Mouse (Mus musculus) left cerebral cortex, adult 11 months (tissue): ENCODE data around the gene Sec14l3.
"Not testable (repeated sequence)": the region's sequence is repeated elsewhere in the genome, so short reads cannot be mapped to it uniquely, and the experiment has no call there.

ENCODE experiments used
- DNase-seq: peaks from one replicate; pipeline ENCODE4 v3.0.0; 2022; ENCODE audit warnings: low spot score

Sec14l3 gene

DNA sequence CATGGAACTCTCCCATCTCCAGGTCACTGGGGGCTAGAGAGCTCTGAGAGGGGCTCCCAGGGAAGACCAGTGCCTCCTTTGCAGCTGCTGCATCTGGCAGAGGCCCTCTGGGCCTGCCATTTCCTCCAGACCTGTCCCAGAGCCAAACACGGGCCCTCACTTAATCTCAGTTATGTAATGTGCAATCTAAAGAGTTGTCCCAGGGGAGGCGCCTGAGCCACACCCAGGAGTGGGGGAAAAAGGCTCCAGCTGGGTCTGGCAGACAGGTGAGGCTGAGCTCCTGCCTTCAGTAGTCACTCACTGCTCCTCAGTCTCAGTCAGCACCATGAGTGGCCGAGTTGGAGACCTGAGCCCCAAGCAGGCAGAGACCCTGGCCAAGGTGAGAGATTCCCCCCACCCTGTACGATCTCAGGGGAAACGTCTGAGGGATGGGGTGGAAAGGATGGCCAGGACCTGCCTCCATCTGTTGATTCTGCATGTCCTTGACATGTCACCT, at the start of gene Sec14l3:
Gene Sec14l3 (plus strand): TSS at position 215 of the 496 bp plus-strand sequence.
- no peak for DNase-seq

GRCm38 (mm10) chr11:4015796-4016195, 48.8 kb upstream of the Sec14l3 start:
- not testable (repeated sequence) for DNase-seq

- not testable (repeated sequence) for DNase-seq
These were observed 42.5 kb upstream of the Sec14l3 start for GRCm38 (mm10) chr11:4022111-4022510.

DNA sequence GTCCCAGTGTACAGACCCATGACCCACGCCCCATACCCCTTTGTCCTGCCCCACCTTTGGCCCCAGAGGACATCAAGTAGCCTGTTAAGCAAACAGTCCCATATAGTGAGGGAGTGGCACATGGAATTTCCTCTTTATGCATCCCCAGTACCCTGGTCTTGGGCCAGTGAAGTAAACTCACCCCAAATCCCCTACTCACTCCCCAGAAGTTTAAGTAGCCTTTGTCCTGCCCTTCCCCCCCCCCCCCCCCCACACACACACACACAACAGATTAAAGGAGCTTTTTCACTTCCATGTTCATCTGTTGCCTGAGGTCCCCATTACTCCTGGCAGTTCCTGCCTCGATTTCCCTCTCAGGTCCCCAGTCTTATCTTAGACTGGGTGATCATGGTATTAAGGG, 41.3 kb upstream of the Sec14l3 start:
- DNase-seq = no peak

GRCm38 (mm10) chr11:4027066-4027465, 37.6 kb upstream of the Sec14l3 start:
- no peak for DNase-seq

- DNase-seq = peak; percentile 9
These were observed 36.9 kb upstream of the Sec14l3 start for GRCm38 (mm10) chr11:4027561-4028334.

DNA sequence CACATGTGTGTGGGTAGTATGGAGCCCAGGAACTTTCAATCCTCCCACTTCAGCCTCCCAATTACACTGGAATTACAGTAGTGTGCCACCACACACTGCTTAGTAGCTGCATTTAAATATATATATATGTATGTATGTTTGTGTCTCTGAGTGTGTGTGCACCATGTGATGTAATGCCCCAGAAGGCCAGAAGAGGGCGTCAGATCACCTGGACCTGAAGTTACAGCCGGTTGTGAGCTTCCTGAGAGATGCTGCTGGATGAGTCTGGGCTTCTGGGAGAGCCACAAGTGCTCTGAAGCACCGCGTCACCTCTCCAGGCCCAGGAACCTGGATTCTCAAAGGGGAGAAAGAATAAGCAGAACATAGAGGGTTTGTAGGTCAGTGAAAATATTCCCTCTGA, 35.3 kb upstream of the Sec14l3 start:
- no peak for DNase-seq

- no peak for DNase-seq
These were observed 33.3 kb upstream of the Sec14l3 start, which contains the start of gene Sec14l4 for GRCm38 (mm10) chr11:4031126-4031941. Sec14l4 (plus strand) TSS chr11:4031462.

- no peak for DNase-seq
These were observed 32.7 kb upstream of the Sec14l3 start for GRCm38 (mm10) chr11:4031961-4032360.

DNA sequence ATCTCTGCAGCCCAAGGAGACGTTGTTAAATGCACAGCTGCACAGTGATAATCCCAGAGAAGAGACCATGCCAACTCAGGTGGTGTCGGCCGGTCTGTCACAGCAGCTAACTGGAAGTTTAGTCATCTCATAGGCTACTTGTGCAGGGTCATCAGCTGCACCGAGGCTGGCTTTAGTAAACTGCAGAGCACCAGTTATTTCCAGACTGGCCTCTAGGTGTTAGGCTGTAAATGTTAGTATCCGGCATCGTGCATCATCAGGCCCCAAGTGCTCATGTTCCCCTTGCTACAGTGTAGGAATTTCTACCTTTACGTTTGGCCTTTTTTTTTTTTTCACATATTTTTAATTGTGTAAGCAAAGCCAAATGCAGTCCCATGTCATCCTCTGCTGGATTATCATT, 31.2 kb upstream of the Sec14l3 start:
- no peak for DNase-seq

DNA sequence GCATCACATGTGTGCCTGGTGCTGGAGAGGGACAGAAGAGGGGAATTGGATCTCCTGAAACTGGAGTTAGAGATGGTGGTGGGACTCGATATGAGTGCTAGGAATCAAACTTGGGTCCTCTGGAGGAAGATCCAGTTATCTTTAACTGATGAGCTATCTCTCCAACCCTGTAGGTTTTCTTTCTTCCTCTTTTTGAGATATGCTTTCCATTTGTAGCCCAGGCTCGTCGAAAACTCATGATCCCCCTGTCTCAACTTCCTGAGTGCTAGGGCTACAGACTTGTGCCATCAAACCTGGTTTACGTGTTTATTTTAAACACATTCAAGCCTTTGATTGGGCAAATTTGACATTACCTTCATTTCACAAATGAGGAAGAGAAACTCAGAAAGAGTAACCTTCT, 30.5 kb upstream of the Sec14l3 start:
- no peak for DNase-seq

DNA sequence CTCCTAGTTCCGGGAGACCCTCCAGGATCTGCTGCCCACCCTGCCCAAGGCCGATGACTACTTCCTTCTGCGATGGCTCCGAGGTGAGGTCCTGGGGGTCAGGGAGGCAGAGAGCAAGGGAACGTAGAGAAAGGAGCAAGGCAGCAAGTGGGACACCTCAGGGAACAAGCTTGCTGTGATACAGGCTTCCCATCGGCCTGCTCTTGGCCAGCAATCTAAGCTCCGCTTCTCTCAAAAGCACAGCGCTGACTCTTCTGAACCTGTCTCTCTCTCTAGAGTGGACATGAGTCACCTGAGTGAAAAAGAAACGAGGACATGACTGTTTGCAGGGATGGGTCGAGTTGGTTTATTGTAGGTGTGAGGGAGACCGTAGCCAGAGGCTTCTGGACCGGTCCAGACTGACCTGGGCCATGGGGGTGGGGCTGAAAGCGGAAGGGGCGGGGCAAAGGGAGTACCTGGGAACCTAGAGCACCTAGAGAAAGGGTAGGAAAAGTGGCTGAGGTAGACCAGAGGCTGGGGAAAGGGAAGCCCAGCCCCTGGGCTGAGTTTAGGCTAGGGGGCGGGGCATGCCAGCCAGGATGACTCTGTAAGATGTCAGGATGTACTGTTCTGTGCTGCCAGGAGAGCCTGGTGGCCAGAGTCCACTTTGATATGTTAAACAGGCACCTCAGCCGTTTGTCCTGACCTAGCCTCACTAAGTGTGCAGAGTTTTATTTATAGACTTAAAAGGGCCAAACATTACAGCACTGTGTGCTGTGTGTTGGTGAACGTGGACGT, 29.3 kb upstream of the Sec14l3 start:
- DNase-seq = no peak

DNA sequence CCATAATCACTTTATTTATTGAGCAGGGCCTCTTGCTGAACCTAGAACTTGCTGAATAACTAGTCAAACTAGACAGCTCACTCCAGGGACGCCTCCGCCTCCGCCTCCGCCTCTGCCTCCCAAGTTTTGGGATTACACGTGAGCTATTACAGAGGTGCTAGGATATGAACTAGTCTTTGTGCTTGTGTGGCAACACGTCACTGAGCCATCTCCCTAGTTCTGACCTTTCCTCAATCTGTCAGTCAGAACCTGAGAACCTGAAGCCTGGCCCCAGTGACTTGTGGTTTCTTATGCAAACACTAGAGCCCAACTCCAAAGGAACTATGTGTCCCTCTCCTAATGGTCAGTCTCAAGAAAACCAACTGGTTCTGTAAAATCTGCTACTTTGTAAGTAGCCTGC, 28.7 kb upstream of the Sec14l3 start:
- no peak for DNase-seq

GRCm38 (mm10) chr11:4036365-4037084, 28.1 kb upstream of the Sec14l3 start:
- no peak for DNase-seq

DNA sequence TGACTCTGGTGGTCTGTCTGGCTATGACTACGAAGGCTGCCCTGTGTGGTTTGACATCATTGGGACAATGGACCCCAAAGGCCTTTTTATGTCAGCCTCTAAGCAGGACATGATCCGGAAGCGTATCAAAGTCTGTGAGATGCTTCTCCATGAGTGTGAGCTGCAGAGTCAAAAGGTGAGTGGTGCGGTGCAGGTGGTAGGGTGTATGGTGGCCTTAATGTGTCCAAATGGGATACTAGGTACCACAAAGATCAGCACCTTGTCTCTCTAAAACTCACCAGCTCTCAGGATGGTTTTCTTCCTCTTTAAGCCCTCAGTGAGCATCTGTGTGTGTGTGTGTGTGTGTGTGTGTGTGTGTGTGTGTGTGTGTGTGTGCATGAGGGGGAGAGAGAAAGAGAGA, 24.7 kb upstream of the Sec14l3 start:
- DNase-seq = no peak

DNA sequence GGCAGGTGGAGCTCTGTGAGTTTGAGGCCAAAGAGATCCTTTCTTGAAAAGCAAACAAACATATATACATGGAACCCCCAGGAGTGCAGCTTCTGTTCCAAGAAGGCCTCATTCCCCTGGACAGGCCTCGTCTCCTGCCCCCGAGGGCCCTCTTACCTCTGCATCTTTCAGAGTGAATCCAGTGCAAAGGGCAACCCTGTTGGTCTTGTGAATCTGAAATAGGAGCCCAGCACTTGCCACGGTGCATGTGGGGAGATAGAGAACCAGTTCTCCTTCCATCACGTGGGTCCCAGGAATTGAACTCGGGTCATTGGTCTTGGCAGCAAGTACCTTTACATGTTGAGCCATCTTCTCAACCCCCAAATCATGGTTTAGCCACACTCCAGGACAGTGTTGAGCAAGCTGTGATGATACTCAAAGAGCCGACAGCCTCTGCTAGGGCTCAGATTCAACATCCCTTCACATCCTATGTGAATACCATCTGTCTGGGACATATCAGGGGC, 23.5 kb upstream of the Sec14l3 start:
- no peak for DNase-seq

DNA sequence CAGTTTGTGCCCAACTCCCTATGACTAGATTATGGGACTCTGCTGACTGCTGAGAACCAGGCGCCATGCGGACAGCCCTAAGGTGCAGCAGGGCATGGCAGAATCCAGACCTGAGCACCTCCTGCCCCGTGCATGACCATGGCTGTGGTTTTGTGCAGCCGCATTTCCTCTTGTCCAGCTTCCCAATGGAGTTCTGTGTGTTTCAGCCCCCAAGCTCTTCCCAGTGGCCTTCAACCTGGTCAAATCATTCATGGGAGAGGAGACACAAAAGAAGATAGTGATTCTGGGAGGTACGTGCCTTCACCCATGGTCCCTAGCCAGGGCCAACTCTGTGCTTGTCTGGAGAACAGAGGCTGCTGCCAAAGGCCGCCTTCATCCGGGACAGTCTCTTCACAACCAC, 21.6 kb upstream of the Sec14l3 start:
- DNase-seq = no peak

DNA sequence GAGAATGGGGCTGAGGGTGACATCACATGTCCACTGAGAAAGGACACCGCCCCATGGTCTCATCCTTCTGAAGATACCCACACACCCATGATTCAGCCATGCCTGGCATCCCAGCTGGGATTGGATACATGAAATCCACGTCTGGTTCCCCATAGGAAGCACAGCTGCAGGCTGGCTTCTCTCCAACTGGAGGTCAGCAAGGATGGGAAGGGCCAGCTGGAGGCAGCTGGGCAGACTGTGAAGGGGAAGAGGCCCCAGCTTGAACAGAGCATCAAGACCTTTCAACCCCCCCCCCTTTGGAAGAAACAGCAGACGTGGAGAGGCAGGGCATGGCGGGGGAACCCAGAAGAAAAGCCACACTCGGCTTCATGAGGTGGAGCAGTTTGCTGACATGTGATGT, 18.1 kb upstream of the Sec14l3 start:
- no peak for DNase-seq

- DNase-seq = no peak
These were observed 16.9 kb upstream of the Sec14l3 start for GRCm38 (mm10) chr11:4047766-4048165.

- DNase-seq = no peak
These were observed 16.2 kb upstream of the Sec14l3 start for GRCm38 (mm10) chr11:4048438-4048837.

DNA sequence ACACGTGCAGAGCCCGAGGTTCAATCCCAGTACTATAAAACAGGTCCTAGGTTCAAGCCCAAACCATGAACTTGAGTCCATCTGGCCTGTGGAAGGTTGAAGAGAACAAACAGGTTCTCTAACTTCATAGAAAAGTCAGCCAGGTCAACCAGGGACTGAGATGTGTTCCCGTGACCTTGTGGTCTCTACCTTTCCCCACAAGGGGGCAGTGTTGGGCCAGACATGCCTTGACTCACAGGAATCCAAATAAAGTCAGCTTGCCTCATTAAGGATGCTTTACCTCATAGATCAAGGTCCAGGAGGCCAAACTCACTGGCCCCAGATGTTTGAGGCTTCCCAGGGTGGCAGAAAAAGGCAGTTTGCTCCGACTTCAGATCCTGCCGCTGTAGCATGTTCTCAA, 11.1 kb upstream of the Sec14l3 start:
- DNase-seq = peak; percentile 37
